Mouse (Mus musculus): ENCODE results near the gene AC134908.4.
A peak's percentile ranks its signal among the peaks of the same experiment; 100 is the strongest.

- no peak for TF ChIP-seq CTCF (IDR thresholded peaks at IDR 0.05; ENCODE audit: borderline replicate concordance, extremely low read depth, insufficient read depth, insufficient read length)
- TF ChIP-seq POLR2A (IDR thresholded peaks at IDR 0.05; ENCODE audit: borderline replicate concordance, extremely low read depth, insufficient read depth, insufficient read length, poor library complexity, severe bottlenecking): peak; percentile 24; the same call in 1 of the 2 replicates
Measured at GRCm38 (mm10) chr17:25823452-25823851, 28.0 kb upstream of the AC134908.4 start, which contains the start of gene Wdr24.

Data from brain, embryonic 14.5 days (tissue).